Mouse (Mus musculus): Measurements from ENCODE around the gene 2610318N02Rik.
"Not testable (repeated sequence)": the region's sequence is repeated elsewhere in the genome, so short reads cannot be mapped to it uniquely, and the experiment has no call there.

The 2610318N02Rik gene

DNA sequence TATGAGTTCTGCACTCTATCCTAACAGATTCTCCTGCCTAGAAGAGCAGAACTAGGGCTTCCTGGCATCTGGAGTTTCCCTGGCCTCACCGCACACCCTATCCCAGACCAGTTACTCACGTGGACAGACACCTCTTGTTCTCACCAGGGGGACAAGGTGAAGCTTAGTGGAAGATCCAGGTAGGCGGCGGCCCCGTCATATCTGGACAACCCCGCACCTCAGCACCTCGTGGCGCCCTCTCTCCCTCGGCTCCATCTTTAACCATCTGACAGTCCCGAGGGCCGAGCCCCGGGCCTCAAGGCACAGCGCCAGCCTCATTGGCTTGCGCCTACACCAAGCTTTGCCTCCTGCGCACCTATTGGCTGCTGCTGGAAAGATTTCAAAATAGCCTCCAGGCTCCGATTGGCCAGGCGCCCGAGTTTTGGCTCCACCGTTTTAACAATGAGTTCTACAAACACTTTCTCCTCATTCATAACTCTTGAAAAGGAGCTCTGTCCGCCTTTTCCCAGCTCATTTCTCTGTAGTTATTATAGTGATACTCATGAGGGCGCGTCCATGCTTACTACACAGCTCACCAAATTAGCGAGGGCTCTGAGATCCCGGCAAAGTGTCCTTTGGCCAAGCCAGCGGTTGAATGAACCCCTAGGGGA is at the start of gene 2610318N02Rik:
TSS of gene 2610318N02Rik (minus strand) at position 297 of the 650 bp plus-strand sequence.
- DNase-seq (ENCODE audit: low spot score) = no peak

- no peak for DNase-seq (ENCODE audit: low spot score)
These were observed 43.1 kb upstream of the 2610318N02Rik start for GRCm38 (mm10) chr16:17168049-17168448.

DNA sequence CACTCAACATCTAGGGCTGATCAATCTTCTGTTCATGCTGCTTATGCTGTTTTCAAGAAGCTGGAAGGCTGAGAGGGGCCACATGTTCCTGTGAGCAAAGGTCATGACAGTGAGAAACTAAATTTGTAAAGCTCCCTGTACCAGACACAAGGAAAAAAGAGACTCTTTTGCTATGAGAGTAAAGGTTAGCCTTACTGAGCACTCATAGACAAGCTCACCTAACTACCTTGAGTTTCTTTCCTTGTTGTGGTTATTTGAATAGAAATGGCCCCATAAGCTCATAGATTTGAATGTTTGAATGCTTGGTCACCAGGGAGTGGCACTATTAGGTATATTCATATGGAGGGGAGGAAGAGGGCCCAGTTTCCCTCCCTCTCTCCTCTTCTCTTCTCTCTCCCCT is 42.2 kb upstream of the 2610318N02Rik start:
- no peak for DNase-seq (ENCODE audit: low spot score)

DNA sequence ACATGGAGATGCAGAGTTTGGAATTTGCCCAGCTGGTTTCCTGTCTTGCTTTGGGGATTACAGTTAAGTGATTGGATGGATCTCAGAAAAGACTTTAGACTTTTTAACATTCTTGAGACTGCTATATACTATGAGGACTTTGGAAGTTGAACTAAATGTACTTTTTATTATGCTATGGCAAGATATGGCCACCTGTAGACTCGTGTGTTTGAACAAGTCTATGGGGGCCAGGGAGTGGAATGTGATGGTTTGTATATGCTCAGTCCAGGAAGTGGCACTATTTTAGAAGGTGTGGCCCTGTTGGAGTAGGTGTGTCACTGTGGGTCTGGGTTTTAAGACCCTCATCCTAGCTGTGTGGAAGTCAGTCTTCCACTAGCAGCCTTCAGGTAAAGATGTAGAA is 40.5 kb upstream of the 2610318N02Rik start:
- not testable (repeated sequence) for DNase-seq (ENCODE audit: low spot score)

DNA sequence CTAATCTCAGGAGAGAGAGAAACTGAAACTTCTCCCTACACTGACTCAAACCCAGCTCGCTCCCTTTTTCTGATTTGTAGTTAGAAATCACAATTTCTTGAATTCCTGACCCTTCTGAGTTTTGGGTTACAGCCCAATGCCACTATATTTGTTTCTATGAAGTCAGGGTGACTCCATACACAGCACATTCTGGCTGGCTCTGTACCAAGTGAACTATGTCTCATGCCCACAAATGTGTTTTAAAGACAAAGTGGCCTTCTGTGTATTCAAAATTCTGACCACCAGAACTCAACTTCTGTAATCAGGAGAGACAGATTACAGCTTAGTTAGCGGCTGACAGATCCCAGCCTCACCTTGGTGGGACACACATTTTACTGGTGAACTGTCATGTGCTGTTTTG is 29.4 kb upstream of the 2610318N02Rik start:
- DNase-seq (ENCODE audit: low spot score) = no peak

DNA sequence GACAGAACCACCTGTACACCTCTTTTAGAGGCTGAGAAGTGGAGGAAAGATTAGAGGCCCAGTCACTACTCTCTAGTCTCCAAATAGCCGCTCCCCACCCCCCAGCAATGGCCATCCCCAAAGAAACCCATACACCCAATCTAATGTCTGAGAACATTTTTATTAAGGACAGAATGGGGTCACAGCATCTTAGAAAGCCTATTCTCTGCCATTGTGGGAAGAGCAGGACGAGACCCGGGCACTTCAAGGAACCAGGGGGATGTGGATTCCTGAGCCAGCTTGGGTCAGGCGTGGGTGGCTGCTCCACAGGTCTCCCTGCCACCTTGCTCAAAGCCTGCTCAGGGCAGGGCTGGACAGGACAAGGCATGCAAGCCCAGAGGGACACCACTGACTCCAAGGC is 26.9 kb upstream of the 2610318N02Rik start:
- no peak for DNase-seq (ENCODE audit: low spot score)

- DNase-seq (ENCODE audit: low spot score) = no peak
These were observed 25.7 kb upstream of the 2610318N02Rik start for GRCm38 (mm10) chr16:17150520-17151258.

- DNase-seq (ENCODE audit: low spot score) = no peak
These were observed 23.1 kb upstream of the 2610318N02Rik start for GRCm38 (mm10) chr16:17148084-17148483.

- DNase-seq (ENCODE audit: low spot score) = no peak
These were observed 22.5 kb upstream of the 2610318N02Rik start for GRCm38 (mm10) chr16:17147391-17147929.

DNA sequence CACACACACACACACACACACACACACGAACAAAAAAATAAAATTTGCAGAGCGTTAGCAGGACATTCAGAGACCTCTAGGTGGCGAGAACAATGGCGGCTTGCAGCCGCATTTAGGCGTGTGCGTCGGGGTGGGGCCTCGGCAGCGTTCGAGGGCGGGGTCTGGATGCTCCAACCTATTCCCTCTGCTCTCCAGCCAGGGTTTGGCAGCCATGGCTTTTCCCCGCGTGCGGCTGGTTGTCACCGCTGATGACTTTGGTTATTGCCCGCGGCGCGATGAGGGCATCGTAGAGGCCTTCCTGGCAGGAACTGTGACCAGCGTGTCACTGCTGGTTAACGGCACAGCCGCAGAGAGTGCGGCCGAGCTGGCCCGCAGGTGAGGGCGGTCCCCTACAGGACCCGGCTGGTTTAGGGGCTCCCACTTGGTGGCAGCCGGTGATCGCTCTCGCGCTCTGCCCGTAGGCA is 21.8 kb upstream of the 2610318N02Rik start, which contains the start of gene Ccdc116:
TSS of gene Ccdc116 (minus strand) at position 458 of the 464 bp plus-strand sequence.
- DNase-seq (ENCODE audit: low spot score) = no peak

GRCm38 (mm10) chr16:17144339-17144738 is 19.4 kb upstream of the 2610318N02Rik start, which contains the start of gene Ydjc:
Gene Ydjc, plus strand, starts transcription at chr16:17144621.
- DNase-seq (ENCODE audit: low spot score) = no peak

- DNase-seq (ENCODE audit: low spot score) = no peak
These were observed 12.4 kb upstream of the 2610318N02Rik start for GRCm38 (mm10) chr16:17137355-17137754.

GRCm38 (mm10) chr16:17132906-17133200 is 7.9 kb upstream of the 2610318N02Rik start:
- no peak for DNase-seq (ENCODE audit: low spot score)

DNA sequence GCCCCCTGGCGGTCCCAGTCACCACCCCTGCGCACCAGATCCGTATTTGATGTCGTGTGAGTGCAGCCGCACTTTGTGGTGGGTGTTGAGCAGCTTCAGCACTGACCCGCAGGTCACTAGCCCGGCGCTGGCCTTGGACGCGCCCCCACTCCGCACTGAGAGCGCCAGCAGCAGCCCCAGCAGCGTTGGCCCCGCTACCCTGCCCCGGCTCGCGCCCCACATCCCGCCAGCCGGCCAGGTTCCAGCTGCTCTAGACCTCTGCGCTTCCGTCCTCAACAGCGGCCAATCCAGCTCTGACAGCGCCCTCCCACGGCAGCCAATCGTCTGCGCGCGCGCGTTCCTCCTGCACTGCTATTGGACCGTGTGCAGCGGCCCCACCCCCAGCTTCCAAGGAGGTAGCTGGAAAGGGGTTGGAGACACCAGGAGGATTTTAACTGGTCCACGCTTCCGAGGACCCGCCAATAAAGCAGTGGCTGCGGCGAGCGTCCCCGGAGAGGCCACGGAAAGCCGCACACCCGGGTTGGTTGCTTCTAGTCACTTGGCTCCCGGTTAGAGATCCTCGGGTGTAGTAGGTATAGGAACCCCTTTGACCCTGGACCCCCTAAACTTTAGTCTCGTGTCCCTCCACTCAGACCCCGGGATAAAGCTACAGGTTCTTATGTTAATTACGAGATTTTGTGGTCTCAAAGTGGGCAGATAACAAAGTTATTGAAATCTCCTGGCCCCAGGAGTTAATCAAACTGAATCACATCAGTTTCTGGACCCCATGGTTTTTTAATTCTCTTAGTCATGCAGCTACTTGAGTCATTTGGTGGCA is 7.3 kb upstream of the 2610318N02Rik start, which contains the start of gene Sdf2l1:
TSS of gene Sdf2l1 (minus strand) at position 295 of the 817 bp plus-strand sequence.
- DNase-seq (ENCODE audit: low spot score) = peak; percentile 79

GRCm38 (mm10) chr16:17131191-17132088 is 6.5 kb upstream of the 2610318N02Rik start:
- DNase-seq (ENCODE audit: low spot score) = no peak

DNA sequence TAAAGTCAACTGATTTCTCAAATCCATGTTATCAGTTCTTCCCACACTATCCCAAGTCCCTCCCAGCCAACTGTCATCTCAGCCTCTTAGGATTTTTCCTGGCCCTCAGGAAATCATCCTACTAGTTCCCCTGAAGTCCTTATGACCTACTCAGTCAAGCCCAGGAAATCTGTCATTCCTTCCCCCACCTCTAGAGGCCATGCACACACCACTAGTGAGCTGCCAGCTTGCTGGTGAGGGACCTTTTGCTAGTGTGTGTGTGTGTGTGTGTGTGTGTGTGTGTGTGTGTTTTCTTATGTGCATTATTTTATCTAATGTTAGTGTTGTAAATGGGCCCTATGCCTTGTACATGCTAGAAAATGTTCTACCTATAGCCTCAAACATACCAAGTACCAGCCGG is 2.3 kb upstream of the 2610318N02Rik start:
- no peak for DNase-seq (ENCODE audit: low spot score)

DNA sequence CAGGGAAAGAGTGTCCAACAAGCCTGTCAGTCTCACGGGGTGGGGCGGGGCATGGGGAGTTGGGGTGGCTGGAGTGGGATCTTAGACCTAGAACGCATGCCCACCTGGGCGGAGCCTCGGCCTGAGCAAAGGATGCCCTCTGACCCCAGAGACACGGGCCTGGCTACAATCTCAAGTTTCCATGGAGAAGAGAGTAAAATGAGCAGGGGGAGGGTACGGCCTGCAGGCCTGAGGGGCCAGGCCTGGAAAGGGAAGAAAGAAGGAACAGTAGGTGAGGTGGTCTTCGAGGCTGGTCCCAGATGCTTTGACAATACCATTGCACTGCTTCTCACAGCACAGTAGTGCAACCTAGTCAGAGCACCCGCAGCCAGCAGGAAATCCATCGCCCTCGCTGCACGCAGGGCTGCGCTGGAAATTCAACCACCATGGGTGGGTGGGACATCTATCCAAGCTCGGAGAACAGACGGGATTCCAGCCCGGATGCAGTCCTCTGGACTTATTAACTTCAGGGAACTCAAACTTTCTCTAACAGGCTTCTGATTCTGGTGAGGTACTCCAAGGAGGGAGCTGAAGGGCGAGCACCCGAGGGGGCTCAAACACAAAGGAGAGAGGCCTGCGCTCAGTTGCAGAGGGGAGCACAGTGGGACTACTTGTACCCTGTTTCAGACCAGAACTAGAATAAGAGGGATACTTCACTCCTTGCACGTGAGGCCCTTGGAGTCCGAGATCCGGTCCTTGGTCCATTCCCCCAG is 672 bp downstream of the 2610318N02Rik start:
- no peak for DNase-seq (ENCODE audit: low spot score)

GRCm38 (mm10) chr16:17121569-17121968 is 3.4 kb downstream of the 2610318N02Rik start:
- no peak for DNase-seq (ENCODE audit: low spot score)

GRCm38 (mm10) chr16:17117309-17117799 is 7.6 kb downstream of the 2610318N02Rik start:
- DNase-seq (ENCODE audit: low spot score) = no peak

All from urinary bladder, postnatal 10 days (tissue).